Mouse (Mus musculus) liver, adult (tissue): Measurements from ENCODE around the gene Dcbld2.

ENCODE experiments used
- GATA4 ChIP-seq: IDR thresholded peaks from 2 replicates; pipeline ENCODE4 v1.6.1; 2014; ENCODE audit warnings: mild to moderate bottlenecking, low read length; ENCODE audit not compliant: insufficient replicate concordance

Dcbld2 gene

DNA sequence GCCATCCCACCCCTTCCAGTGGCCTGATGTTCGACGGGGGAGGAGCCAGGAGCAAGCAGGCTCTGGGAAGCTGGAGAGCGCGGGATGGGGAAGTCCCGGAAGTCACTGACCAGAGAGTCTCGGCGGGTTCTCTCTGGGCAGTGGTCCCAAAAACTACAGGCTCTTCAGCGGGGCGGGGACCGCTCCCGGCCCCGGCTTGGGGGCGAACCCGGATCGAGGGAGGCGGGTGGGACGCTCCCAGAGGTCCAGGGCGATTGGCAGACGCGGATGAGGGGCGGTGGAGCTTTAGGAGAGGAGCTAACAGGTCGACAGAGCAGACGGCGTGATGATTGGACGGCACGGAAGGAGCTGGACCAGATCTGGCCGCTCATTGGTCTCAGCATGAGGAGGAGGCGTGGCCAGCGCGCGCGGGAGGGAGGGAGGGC lies at the start of gene Dcbld2:
Dcbld2 (plus strand) TSS at position 382 of the 425 bp plus-strand sequence.
- TF ChIP-seq GATA4 = 0 out of 2 replicates have a peak, but pooled peaks have one; percentile 6

DNA sequence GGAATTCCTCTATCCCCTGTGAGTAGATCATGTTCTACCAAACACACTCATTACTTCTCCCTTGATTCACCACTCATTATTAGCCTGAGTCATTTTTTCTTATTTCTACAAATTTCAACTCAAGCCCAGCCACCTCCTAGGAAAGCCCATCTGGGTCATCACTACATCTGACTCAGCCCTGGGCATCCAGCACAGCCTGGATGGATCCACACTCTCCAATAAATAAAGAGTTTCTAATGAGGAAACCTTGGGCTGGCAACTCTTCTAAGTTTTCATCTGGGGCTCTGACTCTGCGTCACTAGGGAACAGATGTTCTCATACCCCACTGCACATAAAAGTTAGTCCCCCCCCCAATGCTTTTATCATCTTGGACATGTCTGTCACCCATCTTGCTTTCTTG lies 31.1 kb upstream of the Dcbld2 start:
- no peak for TF ChIP-seq GATA4

DNA sequence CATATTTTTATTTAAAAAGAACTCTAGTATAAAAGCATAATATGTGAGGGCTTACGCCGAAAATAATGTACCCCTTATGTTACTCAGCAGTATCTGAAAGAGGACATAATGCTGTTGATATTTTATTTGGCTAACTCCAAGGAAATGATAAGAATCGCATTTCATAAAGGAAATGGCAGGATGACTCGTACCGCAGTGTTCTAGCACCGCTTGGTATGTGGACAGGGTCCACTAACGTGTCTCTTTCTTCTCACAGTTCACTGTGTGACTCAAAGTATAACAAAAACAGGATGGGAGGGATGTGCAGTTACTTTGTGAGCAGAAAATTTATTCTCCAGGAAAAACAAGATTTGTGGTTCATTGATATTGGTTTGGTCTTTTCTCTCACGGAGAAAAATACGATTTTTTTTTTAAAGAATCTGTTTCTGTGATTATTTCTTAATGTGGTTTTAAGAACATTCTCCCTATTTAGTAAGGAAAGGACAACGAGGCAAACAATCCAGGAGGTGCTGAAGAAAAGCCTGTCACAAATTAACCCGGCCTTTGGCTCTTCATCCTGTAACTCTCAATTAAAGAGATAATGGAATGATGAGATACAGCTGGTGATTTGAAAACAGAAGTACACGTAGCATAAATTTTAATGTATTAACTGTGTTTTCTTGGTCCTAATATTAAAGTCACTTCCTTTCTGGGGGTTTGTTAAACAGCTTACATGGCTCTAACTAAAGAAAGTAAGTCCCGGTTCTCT lies 30.3 kb upstream of the Dcbld2 start:
- TF ChIP-seq GATA4 = no peak

DNA sequence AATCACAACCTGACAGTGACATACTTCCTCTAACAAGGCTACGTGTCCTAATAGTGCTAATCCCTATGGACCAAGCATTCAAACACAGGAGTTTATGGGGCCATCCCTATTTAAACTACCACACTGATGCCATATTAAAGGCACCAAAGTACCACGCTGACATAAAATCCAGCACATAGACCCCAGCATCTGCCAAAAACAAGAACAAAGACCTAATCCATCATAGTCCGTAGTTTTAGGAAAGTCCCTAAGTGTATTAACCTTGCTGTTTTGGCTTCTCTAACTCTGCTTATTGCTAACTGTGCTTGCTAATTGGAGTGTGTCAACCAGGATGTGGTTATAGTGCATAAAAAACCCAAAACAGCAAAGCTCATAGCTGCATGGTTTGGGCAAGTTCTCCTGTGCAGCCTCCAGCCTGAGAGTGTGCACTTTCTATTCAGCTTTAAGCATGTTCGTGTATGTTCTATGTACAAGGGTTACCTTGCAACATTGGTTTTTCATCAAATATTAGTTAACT lies 21.9 kb upstream of the Dcbld2 start:
- no peak for TF ChIP-seq GATA4

DNA sequence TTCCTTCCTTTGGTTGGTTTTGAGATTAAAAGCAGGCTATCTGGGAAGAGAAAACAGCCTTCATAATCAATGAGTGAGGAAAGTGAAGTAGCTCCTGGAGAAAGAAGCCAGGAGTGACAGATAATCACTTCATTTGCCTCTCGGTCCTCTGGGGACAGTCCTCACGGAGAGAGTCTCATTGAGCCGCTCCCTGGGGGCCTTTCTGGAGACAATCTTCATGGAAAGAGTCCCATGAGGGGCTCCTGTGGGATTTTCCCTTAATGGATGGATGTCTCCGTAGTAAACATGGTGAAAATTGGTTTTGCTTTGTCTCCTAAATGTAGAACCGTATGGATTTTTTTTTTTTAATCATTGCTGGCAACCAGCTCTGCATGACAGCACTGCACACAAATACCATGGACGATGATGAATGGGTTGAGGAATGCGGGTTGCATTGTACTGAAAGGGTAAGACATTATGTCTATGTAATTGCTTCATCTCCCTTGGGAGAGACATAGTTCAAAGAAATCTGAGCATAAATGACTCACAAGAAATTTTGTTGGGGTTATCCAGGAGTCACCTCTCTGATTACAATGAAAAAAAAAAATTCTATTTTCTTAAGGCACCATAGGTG lies 19.0 kb upstream of the Dcbld2 start:
- TF ChIP-seq GATA4 = no peak

DNA sequence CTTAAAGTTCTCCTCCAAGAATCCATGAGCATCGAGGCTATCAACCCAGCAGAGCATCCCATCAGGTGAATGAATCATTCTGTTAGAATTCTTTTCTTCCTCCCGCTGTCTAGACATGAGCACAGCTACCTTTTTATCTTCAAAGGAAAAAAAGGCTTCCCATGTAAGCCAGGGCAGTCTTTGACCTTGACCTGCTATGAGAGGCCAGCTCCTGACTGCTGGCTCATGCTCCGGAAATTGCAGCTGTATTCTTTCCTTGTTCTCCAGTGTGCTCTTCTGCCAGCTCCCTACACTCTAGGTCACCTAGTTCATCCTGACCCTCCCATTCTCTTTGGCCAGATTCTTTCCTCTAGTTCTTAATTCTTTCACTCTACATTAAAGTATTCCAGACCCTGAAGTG lies 15.2 kb upstream of the Dcbld2 start:
- TF ChIP-seq GATA4 = no peak

DNA sequence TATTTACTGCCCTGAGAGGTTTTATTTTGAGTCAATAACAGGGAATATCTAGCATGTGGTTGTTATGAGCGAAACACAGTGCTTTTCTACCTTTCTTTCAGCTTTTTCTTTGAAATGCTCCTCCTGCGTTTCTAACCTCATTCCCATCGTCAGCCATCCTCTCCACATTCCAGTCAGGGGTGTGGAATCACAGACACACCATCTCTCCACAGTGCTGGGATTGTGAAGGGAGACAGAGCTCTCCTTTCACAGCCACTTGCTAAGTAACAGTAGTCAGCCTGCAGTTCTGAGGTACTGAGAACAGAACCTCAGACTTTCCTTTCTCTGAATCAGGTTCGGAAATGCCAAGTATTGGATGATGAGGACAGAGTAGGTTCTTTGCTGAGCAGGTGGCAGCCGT lies 14.1 kb upstream of the Dcbld2 start:
- TF ChIP-seq GATA4 = no peak

DNA sequence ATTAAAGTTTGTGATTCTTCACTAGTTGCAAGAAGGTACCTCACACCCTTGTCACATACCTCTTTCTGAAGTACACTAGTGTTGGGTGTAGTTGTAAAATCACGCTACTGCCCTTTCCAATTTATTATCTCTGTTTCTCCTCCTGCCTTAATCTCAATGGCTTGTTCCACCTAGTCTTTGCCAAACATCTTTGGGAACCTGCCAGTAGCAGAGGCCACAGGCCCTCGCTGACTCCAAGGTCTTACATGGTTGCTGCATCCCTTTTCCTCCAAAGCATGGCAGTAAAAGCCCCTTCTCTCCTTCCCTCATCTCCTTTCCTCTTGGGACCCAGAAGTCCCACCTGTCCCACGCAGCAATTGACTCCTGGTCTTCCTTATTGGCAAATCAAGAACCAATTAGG lies 9.6 kb upstream of the Dcbld2 start:
- no peak for TF ChIP-seq GATA4

DNA sequence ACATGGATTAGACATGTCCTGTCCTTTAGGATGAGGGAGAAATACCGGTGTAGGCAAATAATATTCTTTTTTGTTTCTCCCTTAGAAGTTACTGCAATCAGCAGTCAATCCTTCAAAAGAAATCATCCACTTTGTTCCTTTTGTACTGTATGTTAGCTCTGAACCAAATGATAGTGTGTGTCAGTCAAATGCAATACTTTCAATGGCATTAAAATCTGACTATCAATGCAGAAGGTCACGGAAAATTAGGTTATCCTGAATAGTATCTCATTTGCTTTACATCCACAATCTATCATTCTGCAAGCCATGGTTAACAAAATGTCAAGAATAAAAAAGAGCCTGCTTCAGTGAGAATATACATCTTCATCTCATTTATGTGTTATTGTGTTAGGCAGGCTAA lies 7.2 kb upstream of the Dcbld2 start:
- no peak for TF ChIP-seq GATA4

DNA sequence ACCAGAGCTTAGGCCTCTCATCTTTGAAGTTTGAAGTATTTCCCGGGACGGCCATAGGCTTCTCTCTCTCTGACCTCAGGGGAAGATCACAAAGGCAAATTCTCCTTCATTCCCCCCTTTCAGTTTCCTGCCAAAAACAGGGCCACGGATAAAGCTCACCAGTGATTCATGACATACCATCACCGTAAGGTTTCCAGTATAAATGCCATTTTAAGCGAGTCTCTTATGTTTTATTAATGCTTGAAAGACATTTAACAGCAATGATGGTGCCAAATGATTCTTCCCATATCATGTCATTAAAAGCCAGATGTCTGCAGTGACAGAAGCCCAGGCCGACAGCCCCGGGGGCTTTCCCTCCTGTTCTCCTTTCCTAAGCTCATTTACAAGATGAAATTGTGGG lies 3.6 kb upstream of the Dcbld2 start:
- TF ChIP-seq GATA4 = no peak

DNA sequence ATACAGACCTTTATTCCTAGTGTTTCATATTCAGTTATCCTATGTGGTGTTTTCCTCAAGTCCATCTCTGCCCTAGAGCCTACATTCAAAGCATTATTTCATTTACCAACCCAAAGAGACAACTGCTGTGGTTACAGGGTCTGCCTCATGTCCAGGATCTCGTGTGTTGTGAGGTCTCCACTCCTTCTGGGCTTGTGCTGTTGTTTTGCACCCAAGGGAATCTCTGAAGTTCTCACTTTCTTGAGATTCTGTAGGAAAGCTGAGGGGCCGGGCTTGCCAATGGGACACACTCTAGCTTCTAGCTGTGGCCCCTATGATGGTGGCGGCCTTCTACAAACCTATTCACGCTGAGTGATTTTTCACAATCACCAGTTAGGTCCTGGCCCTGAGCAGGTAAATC lies 3.0 kb upstream of the Dcbld2 start:
- no peak for TF ChIP-seq GATA4

DNA sequence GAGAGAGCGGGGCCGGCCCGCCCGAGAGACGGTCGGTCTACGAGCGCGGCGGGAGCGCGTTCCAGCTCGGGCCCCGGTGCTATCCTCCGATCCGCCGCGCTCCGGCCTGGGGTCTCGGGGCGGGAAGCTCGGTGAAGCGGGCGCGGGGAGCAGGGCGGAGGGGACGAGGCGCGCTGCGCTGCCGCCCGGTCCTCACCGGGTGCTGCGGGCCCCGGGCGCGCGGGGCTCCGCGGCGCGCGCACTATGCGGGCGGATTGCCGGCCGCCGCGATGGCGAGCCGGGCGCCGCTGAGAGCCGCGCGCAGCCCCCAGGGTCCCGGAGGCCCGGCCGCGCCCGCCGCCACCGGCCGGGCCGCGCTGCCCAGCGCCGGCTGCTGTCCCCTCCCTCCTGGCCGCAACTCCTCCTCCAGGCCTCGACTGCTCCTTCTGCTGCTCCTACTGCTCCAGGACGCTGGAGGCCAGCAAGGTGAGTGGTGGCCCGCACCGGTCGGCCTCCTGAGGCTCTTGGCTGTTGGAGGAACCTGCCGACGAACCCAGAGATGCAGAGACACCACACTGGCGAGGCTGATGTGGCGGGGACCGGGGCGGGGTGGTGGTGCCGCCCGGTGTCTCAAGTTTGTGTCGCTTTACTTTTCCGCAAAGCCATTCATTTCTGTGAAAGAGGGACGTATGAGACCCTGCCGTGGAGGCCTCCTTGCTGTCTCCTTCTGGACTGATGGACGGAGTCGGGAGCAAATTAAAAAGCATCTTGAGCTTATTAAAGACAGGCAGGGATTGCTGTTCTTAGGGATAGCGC lies 441 bp downstream of the Dcbld2 start:
- no peak for TF ChIP-seq GATA4

DNA sequence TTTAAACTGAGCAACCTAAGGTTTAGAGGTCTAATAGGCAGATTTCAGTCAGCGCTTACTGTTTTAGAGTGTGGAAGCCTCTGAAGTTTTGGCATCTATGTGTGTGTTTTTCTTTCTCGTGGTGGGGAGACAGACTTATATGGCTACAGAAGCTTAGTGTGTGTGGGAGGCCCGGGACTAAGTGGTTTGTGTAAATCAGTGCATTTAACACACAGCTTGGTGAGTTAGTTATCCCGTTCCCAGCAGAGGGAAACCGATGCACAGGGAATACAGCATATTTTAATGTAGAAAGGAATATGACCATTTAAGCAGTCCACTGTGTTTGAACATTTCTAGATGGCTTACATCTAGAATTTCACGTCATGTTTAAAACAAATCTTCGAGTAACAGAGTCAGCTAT lies 1.6 kb downstream of the Dcbld2 start:
- no peak for TF ChIP-seq GATA4

DNA sequence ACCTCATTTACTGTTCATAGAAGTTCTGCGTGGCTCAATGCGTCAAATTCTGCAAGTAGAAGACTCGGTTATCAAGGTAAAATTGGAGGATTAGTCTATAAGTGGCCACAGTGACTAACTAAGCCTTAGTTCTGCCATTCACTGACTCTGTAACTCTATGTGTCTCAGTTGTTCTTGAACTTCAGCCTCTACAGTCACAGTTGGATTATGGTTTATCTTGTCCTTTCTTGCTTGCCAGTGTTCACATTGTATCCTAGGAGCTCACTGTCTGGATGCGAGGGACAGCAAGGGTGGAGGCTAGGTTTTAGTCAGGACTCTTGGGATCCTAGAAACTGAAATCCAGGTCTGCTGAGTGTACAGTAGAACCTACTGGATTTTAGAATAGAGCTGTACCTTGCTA lies 6.6 kb downstream of the Dcbld2 start:
- no peak for TF ChIP-seq GATA4

DNA sequence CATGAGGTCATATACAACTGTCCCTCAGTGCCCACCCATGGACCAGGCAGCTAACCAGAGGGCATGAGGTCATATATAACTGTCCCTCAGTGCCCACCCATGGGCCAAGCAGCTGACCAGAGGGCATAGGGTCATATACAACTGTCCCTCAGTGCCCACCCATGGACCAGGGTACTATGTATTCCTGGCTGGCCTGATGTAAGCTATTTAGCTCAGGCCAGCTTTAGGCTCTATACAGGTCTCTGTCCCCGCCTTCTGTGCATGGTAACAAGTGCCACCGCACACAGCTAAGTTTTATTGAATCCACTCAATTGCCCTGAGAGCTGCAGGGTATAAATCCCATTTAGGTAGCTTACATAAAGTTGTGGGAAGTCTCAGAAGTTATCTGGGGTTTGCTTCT lies 7.3 kb downstream of the Dcbld2 start:
- no peak for TF ChIP-seq GATA4
